ENCODE assay signal across 8 mouse cellular contexts in genomic region chr4:68955621-68956020, GRCm38 (mm10). TPM values are rescaled to one million over a fixed set of nuclear protein-coding genes. Genes with fewer than 3 reads are reported as not detected.
A peak's percentile ranks its signal among the peaks of the same experiment; 100 is the strongest.
DNase-seq lines count a peak whose midpoint lies in the region; ATAC-seq and TF ChIP-seq lines count a peak whose summit lies in the region.
"Had no signal": no experiment of that assay in that cellular context is flagged by ENCODE, and none has a peak within 500 bp of the region (broad histone marks: within the 10 kb centered on the region; RNA-seq: fewer than 3 reads in every experiment).

No protein-coding gene starts in this region.

- no peaks in the 10 kb centered on the region for H3K36me3 ChIP-seq in embryonic facial prominence, embryonic 14.5 days (ENCODE audit: control insufficient read depth, insufficient read depth, low read length)
- no peaks in the 10 kb centered on the region for H3K36me3 ChIP-seq in forebrain, embryonic 12.5 days (replicated peaks)
- H3K36me3 ChIP-seq: liver, embryonic 13.5 days had no signal

- no peaks in the 10 kb centered on the region for H3K9me3 ChIP-seq in embryonic facial prominence, embryonic 14.5 days (ENCODE audit: control insufficient read depth, low read length)
- no peaks in the 10 kb centered on the region for H3K9me3 ChIP-seq in forebrain, embryonic 12.5 days
- H3K9me3 ChIP-seq: liver, embryonic 13.5 days had no signal

- TF ChIP-seq CTCF in left cerebral cortex, adult 2 months (IDR thresholded peaks at IDR 0.05): no peak

- no peak overlapping the region for H3K9ac ChIP-seq in embryonic facial prominence, embryonic 14.5 days (ENCODE audit: low read depth, low read length)
- no peak overlapping the region for H3K9ac ChIP-seq in forebrain, embryonic 12.5 days
- H3K9ac ChIP-seq: liver, embryonic 13.5 days had no signal

- DNase-seq in left cerebral cortex, adult 2 months (ENCODE audit: extremely low spot score in 1 of 2, low spot score in 2 of 2): no peak
- DNase-seq in left cerebral cortex, adult 18-20 months (ENCODE audit: low spot score in 2 of 2): no peak
- DNase-seq in adrenal gland, adult 2 months: peak; percentile 25
- DNase-seq in embryonic facial prominence, embryonic 14.5 days (ENCODE audit: low spot score): peak; percentile 86
- peak; percentile 73 for DNase-seq in lung, postnatal 14 days
- DNase-seq in frontal cortex, postnatal 14 days (ENCODE audit: low spot score in 2 of 2): no peak
- DNase-seq: liver, embryonic 13.5 days had no signal

- peak overlapping the region; percentile 94 for H3K27ac ChIP-seq in left cerebral cortex, adult 2 months
- H3K27ac ChIP-seq in embryonic facial prominence, embryonic 14.5 days (replicated peaks; ENCODE audit: low read depth, low read length): no peak overlapping the region
- no peak overlapping the region for H3K27ac ChIP-seq in forebrain, embryonic 12.5 days
- H3K27ac ChIP-seq: liver, embryonic 13.5 days had no signal

- H3K4me2 ChIP-seq in embryonic facial prominence, embryonic 14.5 days (ENCODE audit: low read depth, low read length): no peak overlapping the region
- no peak overlapping the region for H3K4me2 ChIP-seq in forebrain, embryonic 12.5 days
- H3K4me2 ChIP-seq: liver, embryonic 13.5 days had no signal

- ATAC-seq in embryonic facial prominence, embryonic 14.5 days (ENCODE audit: low read depth): no peak
- no peak for ATAC-seq in forebrain, embryonic 12.5 days (ENCODE audit: low FRiP score)

- 4% methylated on average over 4 of the region's 4 CpGs for WGBS in embryonic facial prominence, embryonic 14.5 days
- WGBS in forebrain, embryonic 12.5 days: 6% methylated on average over 4 of the region's 4 CpGs

- peaks cover 5% of the 10 kb centered on the region for H3K4me1 ChIP-seq in embryonic facial prominence, embryonic 14.5 days (ENCODE audit: control insufficient read depth, insufficient read depth, low read length)
- peaks cover 5% of the 10 kb centered on the region for H3K4me1 ChIP-seq in forebrain, embryonic 12.5 days
- H3K4me1 ChIP-seq: liver, embryonic 13.5 days had no signal

- intact Hi-C loops in left cerebral cortex, adult 2 months (cut with DNase I): loop anchor here (5.0 to 10.0 kb wide), 7 partner anchors 162 to 1352 kb away; no protein-coding TSS in a partner anchor

- peaks cover 11% of the 10 kb centered on the region for H3K27me3 ChIP-seq in embryonic facial prominence, embryonic 14.5 days (replicated peaks; ENCODE audit: control insufficient read depth, insufficient read depth, low read length)
- peaks cover 28% of the 10 kb centered on the region for H3K27me3 ChIP-seq in forebrain, embryonic 12.5 days

- H3K4me3 ChIP-seq in left cerebral cortex, adult 2 months: peak overlapping the region; percentile 87
- H3K4me3 ChIP-seq in embryonic facial prominence, embryonic 14.5 days (ENCODE audit: low read depth, low read length): no peak overlapping the region
- H3K4me3 ChIP-seq in forebrain, embryonic 12.5 days (replicated peaks): no peak overlapping the region
- H3K4me3 ChIP-seq: liver, embryonic 13.5 days had no signal

RNA-seq across cellular contexts. Expression of gene Brinp1, which starts 1.4 kb away (rescaled TPM):
- total RNA-seq in left cerebral cortex, adult 2 months (2021): 100 to 1,000 TPM; 250 to 282 TPM
- 100 to 1,000 TPM; 211 to 235 TPM for total RNA-seq in left cerebral cortex, adult 18-20 months (2021)
- 1 to 10 TPM; 1.4 to 2.0 TPM for total RNA-seq in adrenal gland, adult 2 months (2021)
- 0.41 and 0.42 TPM in 2 replicates for polyA plus RNA-seq in adrenal gland, adult 2 months (2012; rRNA removed)
- 13.2 and 16.4 TPM in 2 replicates for polyA plus RNA-seq in embryonic facial prominence, embryonic 14.5 days (2014; fragmentation: Nextera tagmentation; extraction: Ambion mirVana)
- 10.4 and 10.8 TPM in 2 replicates for polyA plus RNA-seq in forebrain, embryonic 12.5 days (2016; fragmentation: Nextera tagmentation; extraction: Ambion mirVana)

Comparison
In these comparisons a context has a peak if more than half of its experiments do, and no peak if none do; other contexts are left out.
1. DNase-seq: peak in adrenal gland, adult 2 months (single experiment), embryonic facial prominence, embryonic 14.5 days (single experiment) and lung, postnatal 14 days (single experiment); none in left cerebral cortex, adult 2 months (0 of 2), left cerebral cortex, adult 18-20 months (0 of 2) and frontal cortex, postnatal 14 days (0 of 2).
2. RNA of gene Brinp1, which starts 1.4 kb away (total RNA-seq): 250 to 282 TPM in left cerebral cortex, adult 2 months and 211 to 235 TPM in left cerebral cortex, adult 18-20 months; 1.4 to 2.0 TPM in adrenal gland, adult 2 months; every median in the first group is over 10 times any median in the second.